Mouse (Mus musculus) thymus, adult 2 months (tissue): ENCODE results near the gene H6pd.

Experiments used
- CTCF ChIP-seq: fragments of 200-500 bp; IDR thresholded peaks from 2 replicates; pipeline ENCODE4 v1.5.1; 2012; ENCODE audit warnings: mild to moderate bottlenecking, control low read depth, low read length, moderate library complexity, borderline replicate concordance; ENCODE audit not compliant: control insufficient read depth, poor library complexity, insufficient read depth; ENCODE audit errors: extremely low read depth
- POLR2A ChIP-seq: fragments of 200-500 bp; IDR thresholded peaks from 2 replicates; pipeline ENCODE4 v1.6.1; 2012; ENCODE audit warnings: mild to moderate bottlenecking, low read length, control low read depth, moderate library complexity; ENCODE audit not compliant: control insufficient read depth, poor library complexity, insufficient read depth; ENCODE audit errors: extremely low read depth

DNA sequence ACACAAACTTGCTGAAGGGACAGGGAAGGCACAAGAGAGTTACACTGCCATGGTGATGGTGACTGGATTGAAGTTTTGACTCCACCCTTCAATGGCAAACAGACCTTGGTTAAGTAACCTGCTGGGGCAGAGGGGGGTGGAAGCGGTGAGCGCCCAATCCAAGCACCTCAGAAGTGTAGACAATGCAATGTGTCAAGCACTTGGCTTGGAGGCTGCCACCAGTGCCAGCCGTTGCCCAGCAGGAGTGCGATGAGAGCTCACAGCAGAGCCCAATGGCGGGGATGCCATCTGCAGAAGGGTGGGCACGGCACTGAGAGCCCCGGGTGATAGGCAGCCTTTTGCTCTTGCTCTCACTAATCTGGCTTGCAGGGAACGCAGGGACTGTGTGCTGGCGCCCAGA is 56.6 kb downstream of the H6pd start:
- TF ChIP-seq CTCF (no peak), POLR2A (no peak)
